Mouse (Mus musculus): ENCODE measurements around the gene Psmd3. TPM values are rescaled to one million over a fixed set of nuclear protein-coding genes. Genes with fewer than 3 reads are reported as not detected.
A peak's percentile ranks its signal among the peaks of the same experiment; 100 is the strongest.
"Not testable (repeated sequence)": the region's sequence is repeated elsewhere in the genome, so short reads cannot be mapped to it uniquely, and the experiment has no call there.

The Psmd3 gene
- polyA plus RNA-seq, 1 experiment from 2014 or later, result 105 TPM

- Histone ChIP-seq H3K4me2 (replicated peaks; ENCODE audit: low read depth, low read length) (no peak overlapping the region), H3K4me1 (ENCODE audit: insufficient read depth, low read depth, low read length) (peaks cover under 1% of the 10 kb centered on the region; the same call in 1 of the 2 replicates), H3K4me3 (ENCODE audit: low read depth, low read length) (no peak overlapping the region), H3K27ac (ENCODE audit: low read length) (no peak overlapping the region), H3K27me3 (replicated peaks; ENCODE audit: insufficient read depth, low read length) (no peaks in the 10 kb centered on the region), H3K36me3 (ENCODE audit: insufficient read depth, low read length) (no peaks in the 10 kb centered on the region), H3K9me3 (ENCODE audit: low read length) (no peaks in the 10 kb centered on the region), H3K9ac (replicated peaks; ENCODE audit: low read depth) (no peak overlapping the region)
- 61% methylated on average over 3 of the region's 3 CpGs for WGBS
- ATAC-seq (no peak), DNase-seq (ENCODE audit: low spot score) (no peak)
- TF ChIP-seq CTCF (IDR thresholded peaks at IDR 0.05) (no peak; the same call in 1 of the 2 replicates), EP300 (IDR thresholded peaks at IDR 0.05) (no peak)
Observed at GRCm38 (mm10) chr11:98734020-98734419, 51.7 kb downstream of the Psmd3 start.

GRCm38 (mm10) chr11:98735111-98735510 is 52.8 kb downstream of the Psmd3 start:
- H3K36me3 ChIP-seq (ENCODE audit: insufficient read depth, low read length), result no peaks in the 10 kb centered on the region
- H3K9ac ChIP-seq (replicated peaks; ENCODE audit: low read depth), result no peak overlapping the region
- no peak overlapping the region for H3K4me3 ChIP-seq (ENCODE audit: low read depth, low read length)
- ATAC-seq, result no peak
- no peak for DNase-seq (ENCODE audit: low spot score)
- no peak overlapping the region for H3K27ac ChIP-seq (ENCODE audit: low read length)
- 90% methylated on average over 4 of the region's 4 CpGs for WGBS
- TF ChIP-seq CTCF (IDR thresholded peaks at IDR 0.05) (no peak), EP300 (IDR thresholded peaks at IDR 0.05) (no peak)
- H3K9me3 ChIP-seq (ENCODE audit: low read length), result no peaks in the 10 kb centered on the region
- H3K27me3 ChIP-seq (replicated peaks; ENCODE audit: insufficient read depth, low read length), result no peaks in the 10 kb centered on the region
- peaks cover 3% of the 10 kb centered on the region; the same call in 1 of the 2 replicates for H3K4me1 ChIP-seq (ENCODE audit: insufficient read depth, low read depth, low read length)
- no peak overlapping the region for H3K4me2 ChIP-seq (replicated peaks; ENCODE audit: low read depth, low read length)

GRCm38 (mm10) chr11:98736176-98736575 is 53.8 kb downstream of the Psmd3 start:
- no peak for DNase-seq (ENCODE audit: low spot score)
- Histone ChIP-seq H3K4me1 (ENCODE audit: insufficient read depth, low read depth, low read length) (peaks cover 8% of the 10 kb centered on the region; the same call in 1 of the 2 replicates), H3K9ac (replicated peaks; ENCODE audit: low read depth) (no peak overlapping the region), H3K9me3 (ENCODE audit: low read length) (no peaks in the 10 kb centered on the region), H3K27ac (ENCODE audit: low read length) (no peak overlapping the region), H3K27me3 (replicated peaks; ENCODE audit: insufficient read depth, low read length) (no peaks in the 10 kb centered on the region), H3K4me2 (replicated peaks; ENCODE audit: low read depth, low read length) (no peak overlapping the region), H3K4me3 (ENCODE audit: low read depth, low read length) (no peak overlapping the region), H3K36me3 (ENCODE audit: insufficient read depth, low read length) (no peaks in the 10 kb centered on the region)
- TF ChIP-seq CTCF (IDR thresholded peaks at IDR 0.05) (no peak), EP300 (IDR thresholded peaks at IDR 0.05) (no peak)
- WGBS, result 83% methylated on average over 1 of the region's 1 CpGs
- no peak for ATAC-seq

GRCm38 (mm10) chr11:98737220-98737619 is 54.9 kb downstream of the Psmd3 start:
- not testable (repeated sequence) for H3K9me3 ChIP-seq (ENCODE audit: low read length); H3K36me3 ChIP-seq (ENCODE audit: insufficient read depth, low read length); H3K27ac ChIP-seq (ENCODE audit: low read length); ATAC-seq; H3K27me3 ChIP-seq (replicated peaks; ENCODE audit: insufficient read depth, low read length); H3K4me1 ChIP-seq (ENCODE audit: insufficient read depth, low read depth, low read length); H3K9ac ChIP-seq (replicated peaks; ENCODE audit: low read depth); DNase-seq (ENCODE audit: low spot score); H3K4me3 ChIP-seq (ENCODE audit: low read depth, low read length); H3K4me2 ChIP-seq (replicated peaks; ENCODE audit: low read depth, low read length)
- WGBS, result 83% methylated on average over 2 of the region's 2 CpGs

- ATAC-seq (no peak), DNase-seq (ENCODE audit: low spot score) (no peak)
- no peaks in the 10 kb centered on the region for H3K27me3 ChIP-seq (replicated peaks; ENCODE audit: insufficient read depth, low read length)
- no peak overlapping the region for H3K4me2 ChIP-seq (replicated peaks; ENCODE audit: low read depth, low read length)
- no peak overlapping the region for H3K27ac ChIP-seq (ENCODE audit: low read length)
- no peak for TF ChIP-seq EP300 (IDR thresholded peaks at IDR 0.05)
- TF ChIP-seq CTCF (IDR thresholded peaks at IDR 0.05), result no peak
- no peaks in the 10 kb centered on the region for H3K36me3 ChIP-seq (ENCODE audit: insufficient read depth, low read length)
- no peak overlapping the region for H3K9ac ChIP-seq (replicated peaks; ENCODE audit: low read depth)
- no peak overlapping the region for H3K4me3 ChIP-seq (ENCODE audit: low read depth, low read length)
- no peaks in the 10 kb centered on the region for H3K9me3 ChIP-seq (ENCODE audit: low read length)
- peaks cover 15% of the 10 kb centered on the region for H3K4me1 ChIP-seq (ENCODE audit: insufficient read depth, low read depth, low read length)
- 46% methylated on average over 4 of the region's 4 CpGs for WGBS
Observed at GRCm38 (mm10) chr11:98738428-98738911, 56.1 kb downstream of the Psmd3 start.

- DNase-seq (ENCODE audit: low spot score), result no peak
- Histone ChIP-seq H3K27me3 (replicated peaks; ENCODE audit: insufficient read depth, low read length) (no peaks in the 10 kb centered on the region), H3K9me3 (ENCODE audit: low read length) (no peaks in the 10 kb centered on the region), H3K4me1 (ENCODE audit: insufficient read depth, low read depth, low read length) (peaks cover 19% of the 10 kb centered on the region), H3K27ac (ENCODE audit: low read length) (no peak overlapping the region), H3K9ac (replicated peaks; ENCODE audit: low read depth) (no peak overlapping the region), H3K4me2 (replicated peaks; ENCODE audit: low read depth, low read length) (no peak overlapping the region), H3K36me3 (ENCODE audit: insufficient read depth, low read length) (no peaks in the 10 kb centered on the region), H3K4me3 (ENCODE audit: low read depth, low read length) (no peak overlapping the region)
- WGBS, result 68% methylated on average over 9 of the region's 9 CpGs
- no peak for TF ChIP-seq CTCF (IDR thresholded peaks at IDR 0.05)
- TF ChIP-seq EP300 (IDR thresholded peaks at IDR 0.05), result no peak
- no peak for ATAC-seq
Observed at GRCm38 (mm10) chr11:98738925-98739324, 56.6 kb downstream of the Psmd3 start.

GRCm38 (mm10) chr11:98740026-98740392 is 57.7 kb downstream of the Psmd3 start:
- Histone ChIP-seq H3K27me3 (replicated peaks; ENCODE audit: insufficient read depth, low read length) (no peaks in the 10 kb centered on the region), H3K9ac (replicated peaks; ENCODE audit: low read depth) (peak overlapping the region; percentile 95; the same call in 1 of the 2 replicates), H3K4me3 (ENCODE audit: low read depth, low read length) (peak overlapping the region; percentile 99), H3K36me3 (ENCODE audit: insufficient read depth, low read length) (no peaks in the 10 kb centered on the region), H3K27ac (ENCODE audit: low read length) (peak overlapping the region; percentile 98; the same call in 1 of the 2 replicates), H3K9me3 (ENCODE audit: low read length) (no peaks in the 10 kb centered on the region), H3K4me2 (replicated peaks; ENCODE audit: low read depth, low read length) (peak overlapping the region; percentile 91), H3K4me1 (ENCODE audit: insufficient read depth, low read depth, low read length) (peaks cover 30% of the 10 kb centered on the region)
- TF ChIP-seq CTCF (IDR thresholded peaks at IDR 0.05) (no peak), EP300 (IDR thresholded peaks at IDR 0.05) (no peak)
- WGBS, result 7% methylated on average over 8 of the region's 8 CpGs
- ATAC-seq (no peak), DNase-seq (ENCODE audit: low spot score) (no peak)

All from lung, postnatal 0 days (tissue).